Mouse (Mus musculus): ENCODE measurements at regions not wholly inside any gene's neighbourhood (a gene's known extent, or its start where the extent isn't known, plus 50 kb on each side); places are given as distances from the start of the nearest gene placed in this dataset.
"Not testable (repeated sequence)": the region's sequence is repeated elsewhere in the genome, so short reads cannot be mapped to it uniquely, and the experiment has no call there.

GRCm38 (mm10) chr3:37804261-37804660 is 80.0 kb upstream of the Gm5148 start:
- Histone ChIP-seq H3K4me1 (replicated peaks; ENCODE audit: control insufficient read depth, insufficient read depth, low read length) (no peaks in the 10 kb centered on the region), H3K9me3 (ENCODE audit: control insufficient read depth, low read length) (peaks cover under 1% of the 10 kb centered on the region; the same call in 1 of the 2 replicates), H3K27me3 (replicated peaks; ENCODE audit: control insufficient read depth, insufficient read depth, low read length) (no peaks in the 10 kb centered on the region), H3K27ac (ENCODE audit: low read depth, low read length) (no peak overlapping the region), H3K4me3 (ENCODE audit: low read depth, low read length) (no peak overlapping the region), H3K4me2 (no peak overlapping the region), H3K36me3 (ENCODE audit: control insufficient read depth, insufficient read depth, low read length) (no peaks in the 10 kb centered on the region), H3K9ac (ENCODE audit: low read depth, low read length) (no peak overlapping the region)
- no peak for ATAC-seq (replicated peaks; ENCODE audit: low FRiP score)
- no peak for DNase-seq (ENCODE audit: low spot score)
- WGBS = 61% methylated on average over 5 of the region's 5 CpGs

GRCm38 (mm10) chr3:37803781-37804180 is 79.5 kb upstream of the Gm5148 start:
- not testable (repeated sequence) for H3K27me3 ChIP-seq (replicated peaks; ENCODE audit: control insufficient read depth, insufficient read depth, low read length); H3K9me3 ChIP-seq (ENCODE audit: control insufficient read depth, low read length); DNase-seq (ENCODE audit: low spot score); ATAC-seq (replicated peaks; ENCODE audit: low FRiP score); H3K4me1 ChIP-seq (replicated peaks; ENCODE audit: control insufficient read depth, insufficient read depth, low read length); H3K4me2 ChIP-seq; H3K9ac ChIP-seq (ENCODE audit: low read depth, low read length); H3K27ac ChIP-seq (ENCODE audit: low read depth, low read length); H3K4me3 ChIP-seq (ENCODE audit: low read depth, low read length); H3K36me3 ChIP-seq (ENCODE audit: control insufficient read depth, insufficient read depth, low read length)
- WGBS = 90% methylated on average over 5 of the region's 5 CpGs

- 89% methylated on average over 2 of the region's 2 CpGs for WGBS
- H3K4me2 ChIP-seq = no peak overlapping the region
- no peak overlapping the region for H3K4me3 ChIP-seq (ENCODE audit: low read depth, low read length)
- no peaks in the 10 kb centered on the region for H3K36me3 ChIP-seq (ENCODE audit: control insufficient read depth, insufficient read depth, low read length)
- H3K27me3 ChIP-seq (replicated peaks; ENCODE audit: control insufficient read depth, insufficient read depth, low read length) = no peaks in the 10 kb centered on the region
- H3K27ac ChIP-seq (ENCODE audit: low read depth, low read length) = no peak overlapping the region
- ATAC-seq (replicated peaks; ENCODE audit: low FRiP score) = no peak
- H3K4me1 ChIP-seq (replicated peaks; ENCODE audit: control insufficient read depth, insufficient read depth, low read length) = no peaks in the 10 kb centered on the region
- H3K9ac ChIP-seq (ENCODE audit: low read depth, low read length) = no peak overlapping the region
- no peaks in the 10 kb centered on the region for H3K9me3 ChIP-seq (ENCODE audit: control insufficient read depth, low read length)
- no peak for DNase-seq (ENCODE audit: low spot score)
These were observed 77.3 kb upstream of the Gm5148 start for GRCm38 (mm10) chr3:37801551-37801950.

GRCm38 (mm10) chr3:37799809-37800208 is 75.5 kb upstream of the Gm5148 start:
- no peak overlapping the region for H3K27ac ChIP-seq (ENCODE audit: low read depth, low read length)
- DNase-seq (ENCODE audit: low spot score) (no peak), ATAC-seq (replicated peaks; ENCODE audit: low FRiP score) (no peak)
- H3K4me2 ChIP-seq = no peak overlapping the region
- 60% methylated on average over 6 of the region's 6 CpGs for WGBS
- H3K9ac ChIP-seq (ENCODE audit: low read depth, low read length) = no peak overlapping the region
- H3K27me3 ChIP-seq (replicated peaks; ENCODE audit: control insufficient read depth, insufficient read depth, low read length) = no peaks in the 10 kb centered on the region
- H3K4me1 ChIP-seq (replicated peaks; ENCODE audit: control insufficient read depth, insufficient read depth, low read length) = no peaks in the 10 kb centered on the region
- H3K9me3 ChIP-seq (ENCODE audit: control insufficient read depth, low read length) = no peaks in the 10 kb centered on the region
- H3K36me3 ChIP-seq (ENCODE audit: control insufficient read depth, insufficient read depth, low read length) = no peaks in the 10 kb centered on the region
- H3K4me3 ChIP-seq (ENCODE audit: low read depth, low read length) = no peak overlapping the region

- Histone ChIP-seq H3K4me1 (replicated peaks; ENCODE audit: control insufficient read depth, insufficient read depth, low read length) (no peaks in the 10 kb centered on the region), H3K4me3 (ENCODE audit: low read depth, low read length) (no peak overlapping the region), H3K4me2 (no peak overlapping the region), H3K36me3 (ENCODE audit: control insufficient read depth, insufficient read depth, low read length) (no peaks in the 10 kb centered on the region), H3K27me3 (replicated peaks; ENCODE audit: control insufficient read depth, insufficient read depth, low read length) (no peaks in the 10 kb centered on the region), H3K9ac (ENCODE audit: low read depth, low read length) (no peak overlapping the region), H3K27ac (ENCODE audit: low read depth, low read length) (no peak overlapping the region), H3K9me3 (ENCODE audit: control insufficient read depth, low read length) (no peaks in the 10 kb centered on the region)
- DNase-seq (ENCODE audit: low spot score) (no peak), ATAC-seq (replicated peaks; ENCODE audit: low FRiP score) (no peak)
- WGBS = 56% methylated on average over 7 of the region's 7 CpGs
These were observed 65.4 kb upstream of the Gm5148 start for GRCm38 (mm10) chr3:37789711-37790110.

GRCm38 (mm10) chr3:37789143-37789697 is 64.9 kb upstream of the Gm5148 start:
- H3K27ac ChIP-seq (ENCODE audit: low read depth, low read length) = no peak overlapping the region
- 63% methylated on average over 11 of the region's 11 CpGs for WGBS
- ATAC-seq (replicated peaks; ENCODE audit: low FRiP score) (no peak), DNase-seq (ENCODE audit: low spot score) (no peak)
- no peak overlapping the region for H3K9ac ChIP-seq (ENCODE audit: low read depth, low read length)
- no peaks in the 10 kb centered on the region for H3K36me3 ChIP-seq (ENCODE audit: control insufficient read depth, insufficient read depth, low read length)
- no peak overlapping the region for H3K4me2 ChIP-seq
- no peaks in the 10 kb centered on the region for H3K4me1 ChIP-seq (replicated peaks; ENCODE audit: control insufficient read depth, insufficient read depth, low read length)
- no peak overlapping the region for H3K4me3 ChIP-seq (ENCODE audit: low read depth, low read length)
- no peaks in the 10 kb centered on the region for H3K9me3 ChIP-seq (ENCODE audit: control insufficient read depth, low read length)
- H3K27me3 ChIP-seq (replicated peaks; ENCODE audit: control insufficient read depth, insufficient read depth, low read length) = no peaks in the 10 kb centered on the region

- H3K4me3 ChIP-seq (ENCODE audit: low read depth, low read length) = no peak overlapping the region
- WGBS = 61% methylated on average over 9 of the region's 9 CpGs
- no peaks in the 10 kb centered on the region for H3K4me1 ChIP-seq (replicated peaks; ENCODE audit: control insufficient read depth, insufficient read depth, low read length)
- no peak overlapping the region for H3K9ac ChIP-seq (ENCODE audit: low read depth, low read length)
- H3K36me3 ChIP-seq (ENCODE audit: control insufficient read depth, insufficient read depth, low read length) = no peaks in the 10 kb centered on the region
- no peaks in the 10 kb centered on the region for H3K9me3 ChIP-seq (ENCODE audit: control insufficient read depth, low read length)
- no peaks in the 10 kb centered on the region for H3K27me3 ChIP-seq (replicated peaks; ENCODE audit: control insufficient read depth, insufficient read depth, low read length)
- ATAC-seq (replicated peaks; ENCODE audit: low FRiP score) (no peak), DNase-seq (ENCODE audit: low spot score) (no peak)
- no peak overlapping the region for H3K4me2 ChIP-seq
- H3K27ac ChIP-seq (ENCODE audit: low read depth, low read length) = no peak overlapping the region
These were observed 64.1 kb upstream of the Gm5148 start for GRCm38 (mm10) chr3:37788366-37788765.

GRCm38 (mm10) chr3:37786792-37787191 is 62.5 kb upstream of the Gm5148 start:
- Histone ChIP-seq H3K4me2 (no peak overlapping the region), H3K36me3 (ENCODE audit: control insufficient read depth, insufficient read depth, low read length) (no peaks in the 10 kb centered on the region), H3K4me1 (replicated peaks; ENCODE audit: control insufficient read depth, insufficient read depth, low read length) (no peaks in the 10 kb centered on the region), H3K4me3 (ENCODE audit: low read depth, low read length) (no peak overlapping the region), H3K9ac (ENCODE audit: low read depth, low read length) (no peak overlapping the region), H3K27me3 (replicated peaks; ENCODE audit: control insufficient read depth, insufficient read depth, low read length) (no peaks in the 10 kb centered on the region), H3K9me3 (ENCODE audit: control insufficient read depth, low read length) (no peaks in the 10 kb centered on the region), H3K27ac (ENCODE audit: low read depth, low read length) (no peak overlapping the region)
- DNase-seq (ENCODE audit: low spot score) (no peak), ATAC-seq (replicated peaks; ENCODE audit: low FRiP score) (no peak)
- WGBS = 82% methylated on average over 3 of the region's 3 CpGs

GRCm38 (mm10) chr3:37781086-37781485 is 56.8 kb upstream of the Gm5148 start:
- no peak for ATAC-seq (replicated peaks; ENCODE audit: low FRiP score)
- no peak overlapping the region for H3K9ac ChIP-seq (ENCODE audit: low read depth, low read length)
- no peaks in the 10 kb centered on the region for H3K36me3 ChIP-seq (ENCODE audit: control insufficient read depth, insufficient read depth, low read length)
- H3K4me3 ChIP-seq (ENCODE audit: low read depth, low read length) = no peak overlapping the region
- no peaks in the 10 kb centered on the region for H3K27me3 ChIP-seq (replicated peaks; ENCODE audit: control insufficient read depth, insufficient read depth, low read length)
- DNase-seq (ENCODE audit: low spot score) = no peak
- no peaks in the 10 kb centered on the region for H3K9me3 ChIP-seq (ENCODE audit: control insufficient read depth, low read length)
- WGBS = 77% methylated on average over 2 of the region's 2 CpGs
- no peaks in the 10 kb centered on the region for H3K4me1 ChIP-seq (replicated peaks; ENCODE audit: control insufficient read depth, insufficient read depth, low read length)
- H3K27ac ChIP-seq (ENCODE audit: low read depth, low read length) = no peak overlapping the region
- no peak overlapping the region for H3K4me2 ChIP-seq

Measured in liver, embryonic 11.5 days (tissue).